Mouse (Mus musculus) heart, embryonic 14.5 days (tissue): ENCODE results near the gene Olfr1477. TPM values are rescaled to one million over a fixed set of nuclear protein-coding genes. Genes with fewer than 3 reads are reported as not detected.
"Not testable (repeated sequence)": the region's sequence is repeated elsewhere in the genome, so short reads cannot be mapped to it uniquely, and the experiment has no call there.

ENCODE experiments used
- ATAC-seq: fragments of 200-750 bp; cut with Nextera tagmentation; 2 replicates; pipeline ENCODE4 v1.8.0; 2017; ENCODE audit warnings: low read depth, moderate TSS enrichment; ENCODE audit not compliant: insufficient number of reproducible peaks, insufficient read depth, low FRiP score
- H3K27ac ChIP-seq, 2 experiments: fragments of 200-500 bp in 1 of 2; fragments of 300-500 bp in 1 of 2; sonication (generic) in 1 of 2; replicated peaks in 1 of 2; 2 replicates each; pipeline ENCODE4 v1.5.1; 2012 to 2014; ENCODE audit warnings: low read depth in 2 of 2, low read length in 2 of 2, control low read depth in 1 of 2, mild to moderate bottlenecking in 1 of 2, mixed read lengths in 1 of 2; ENCODE audit not compliant: control insufficient read depth in 1 of 2, insufficient read depth in 1 of 2
- H3K27me3 ChIP-seq: fragments of 300-500 bp; sonication (generic); 2 replicates; pipeline ENCODE4 v1.6.1; 2014; ENCODE audit warnings: mild to moderate bottlenecking, low read length, control low read depth; ENCODE audit not compliant: control insufficient read depth, insufficient read depth
- H3K36me3 ChIP-seq: fragments of 300-500 bp; sonication (generic); 2 replicates; pipeline ENCODE4 v1.6.1; 2014; ENCODE audit warnings: mild to moderate bottlenecking, control low read depth, low read length, mixed read lengths; ENCODE audit not compliant: control insufficient read depth, insufficient read depth
- H3K4me1 ChIP-seq, 2 experiments: fragments of 200-500 bp in 1 of 2; fragments of 300-500 bp in 1 of 2; sonication (generic) in 1 of 2; 2 replicates each; pipeline ENCODE4 v1.6.1; 2012 to 2014; ENCODE audit warnings: low read length in 2 of 2, control low read depth in 1 of 2, mixed read lengths in 1 of 2; ENCODE audit not compliant: control insufficient read depth in 2 of 2, insufficient read depth in 2 of 2
- H3K4me2 ChIP-seq: fragments of 300-500 bp; sonication (generic); 2 replicates; pipeline ENCODE4 v1.6.1; 2014; ENCODE audit warnings: mild to moderate bottlenecking, low read length
- H3K4me3 ChIP-seq, 2 experiments: fragments of 200-500 bp in 1 of 2; fragments of 300-500 bp in 1 of 2; sonication (generic) in 1 of 2; 2 replicates each; pipeline ENCODE4 v1.5.1; 2012 to 2014; ENCODE audit warnings: low read length in 2 of 2, mild to moderate bottlenecking in 2 of 2, control low read depth in 1 of 2, low read depth in 1 of 2, moderate library complexity in 1 of 2; ENCODE audit not compliant: control insufficient read depth in 1 of 2, insufficient read depth in 1 of 2
- H3K9ac ChIP-seq: fragments of 300-500 bp; sonication (generic); 2 replicates; pipeline ENCODE4 v1.6.1; 2014; ENCODE audit warnings: mild to moderate bottlenecking, low read length
- H3K9me3 ChIP-seq: fragments of 300-500 bp; sonication (generic); 2 replicates; pipeline ENCODE4 v1.6.1; 2016; ENCODE audit warnings: low read length, control low read depth; ENCODE audit not compliant: control insufficient read depth
- whole genome bisulfite sequencing: fragments of 180-500 bp; shearing (Covaris S2); extraction: QIAGEN DNeasy Blood & Tissue Kit; methylation state at CpG from one replicate; pipeline ENCODE4 v1.1.7; 2014; 5-methylcytosine and 5-hydroxymethylcytosine counted together
- polyA plus RNA-seq: library from polyadenylated mRNA; unstranded; fragments of >200 nt; fragmentation: Nextera tagmentation; extraction: Ambion mirVana; gene quantifications from 2 replicates; pipeline ENCODE4 v1.2.1, GENCODE M21; 2014

Gene Olfr1477
- polyA plus RNA-seq = not detected in 2 replicates

DNA sequence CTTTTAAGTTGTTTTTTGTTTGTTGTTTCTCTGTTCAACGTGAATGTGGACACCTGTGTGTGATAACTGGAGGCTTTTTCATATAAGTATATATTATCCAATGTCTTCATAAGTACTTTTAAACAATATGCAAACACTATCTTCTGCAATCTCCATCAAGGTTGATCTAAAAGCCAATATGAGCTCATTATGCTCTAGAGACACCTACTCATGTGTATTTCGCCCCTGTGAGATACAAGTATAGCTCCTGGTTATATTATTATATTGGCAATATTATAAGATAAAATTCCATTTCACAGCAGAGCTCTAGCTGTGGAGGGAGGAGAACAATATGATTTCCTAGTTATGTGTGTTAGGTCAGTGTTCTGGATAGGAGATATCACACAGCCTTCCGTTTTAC, at the start of gene Olfr1477:
Gene Olfr1477, plus strand, starts transcription at position 301 of the 400 bp plus-strand sequence.
- Histone ChIP-seq H3K27ac (no peak within 1 kb of the TSS), H3K4me3 (no peak within 1 kb of the TSS), H3K36me3 (no peaks in the 10 kb centered on the region), H3K4me2 (no peak within 1 kb of the TSS), H3K9me3 (peaks cover 11% of the 10 kb centered on the region; the same call in 1 of the 2 replicates), H3K4me1 (no peaks in the 10 kb centered on the region), H3K27me3 (no peaks in the 10 kb centered on the region), H3K9ac (no peak within 1 kb of the TSS)
- 57% methylated on average over 3 of the region's 3 CpGs for WGBS
- no peak for ATAC-seq

DNA sequence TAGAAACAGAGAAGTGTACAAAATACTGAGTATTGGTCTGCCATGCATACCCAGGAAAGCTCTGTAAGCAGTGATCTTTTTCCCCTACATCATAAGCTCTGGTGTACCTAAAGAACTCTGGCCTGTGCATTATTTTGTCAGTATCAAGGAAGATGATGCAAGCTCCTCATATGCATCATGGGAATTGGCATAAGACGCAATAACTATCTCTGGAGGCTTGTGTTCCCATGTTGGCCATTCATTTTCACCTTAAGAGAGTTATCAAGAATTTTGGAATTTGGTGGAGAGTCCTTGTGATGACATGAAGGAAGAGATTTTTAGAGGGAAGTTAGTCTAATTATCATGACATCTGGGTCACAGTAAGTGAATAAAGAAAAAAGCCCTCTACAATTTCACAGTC, 44.4 kb upstream of the Olfr1477 start, which contains the start of gene Olfr1472:
Gene Olfr1472, minus strand, starts transcription at position 101 of the 400 bp plus-strand sequence.
- Histone ChIP-seq H3K27ac (no peak within 1 kb of the TSS), H3K4me1 (no peaks in the 10 kb centered on the region), H3K9me3 (peaks cover 8% of the 10 kb centered on the region; the same call in 1 of the 2 replicates), H3K36me3 (no peaks in the 10 kb centered on the region), H3K4me3 (no peak within 1 kb of the TSS), H3K4me2 (no peak within 1 kb of the TSS), H3K27me3 (no peaks in the 10 kb centered on the region), H3K9ac (no peak within 1 kb of the TSS)
- 61% methylated on average over 1 of the region's 1 CpGs for WGBS
- no peak for ATAC-seq

DNA sequence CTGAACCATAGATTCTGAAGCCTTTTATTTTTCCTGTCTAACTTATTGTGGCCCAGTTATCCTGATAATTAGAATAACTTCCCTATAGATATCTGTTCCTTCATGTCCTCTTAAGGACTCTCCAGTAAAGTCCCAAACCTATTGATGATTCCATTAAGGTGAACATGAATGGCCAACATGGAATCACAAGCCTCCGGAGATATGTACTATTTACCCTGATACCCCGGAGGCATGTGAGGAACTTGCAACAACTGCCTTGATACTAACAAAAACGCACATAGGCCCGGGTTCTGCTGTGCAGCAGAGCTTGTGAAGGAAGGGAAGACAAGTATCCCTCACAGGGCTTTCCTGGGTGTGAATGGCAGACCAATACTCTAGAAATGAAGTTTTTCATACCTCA, 31.1 kb upstream of the Olfr1477 start, which contains the start of gene Olfr1474:
Gene Olfr1474, plus strand, starts transcription at position 301 of the 400 bp plus-strand sequence.
- H3K4me2 ChIP-seq, H3K9me3 ChIP-seq, H3K27ac ChIP-seq, H3K36me3 ChIP-seq, H3K4me3 ChIP-seq, H3K9ac ChIP-seq, H3K27me3 ChIP-seq, ATAC-seq, H3K4me1 ChIP-seq: not testable (repeated sequence)
- 66% methylated on average over 4 of the region's 4 CpGs for WGBS

DNA sequence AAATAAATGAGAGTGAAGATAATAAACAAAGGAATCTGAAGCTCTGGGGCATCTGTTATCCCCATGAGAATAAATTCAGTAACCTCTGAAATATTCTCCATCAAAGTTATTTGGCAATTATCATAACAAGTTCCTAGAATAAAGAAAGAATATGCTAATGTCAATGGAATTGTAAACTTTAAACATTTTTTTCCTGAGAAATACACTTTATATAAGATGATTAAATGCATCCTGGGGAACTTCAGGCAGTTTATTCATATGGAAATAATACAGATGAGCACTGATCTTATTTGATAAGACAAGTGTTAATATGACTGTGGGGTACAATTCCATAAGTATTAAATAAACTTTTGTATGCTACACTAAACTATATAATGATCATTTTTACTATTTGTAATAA, 20.2 kb upstream of the Olfr1477 start, which contains the start of gene Olfr1475:
Gene Olfr1475, minus strand, starts transcription at position 101 of the 400 bp plus-strand sequence.
- no peak within 1 kb of the TSS for H3K4me2 ChIP-seq

DNA sequence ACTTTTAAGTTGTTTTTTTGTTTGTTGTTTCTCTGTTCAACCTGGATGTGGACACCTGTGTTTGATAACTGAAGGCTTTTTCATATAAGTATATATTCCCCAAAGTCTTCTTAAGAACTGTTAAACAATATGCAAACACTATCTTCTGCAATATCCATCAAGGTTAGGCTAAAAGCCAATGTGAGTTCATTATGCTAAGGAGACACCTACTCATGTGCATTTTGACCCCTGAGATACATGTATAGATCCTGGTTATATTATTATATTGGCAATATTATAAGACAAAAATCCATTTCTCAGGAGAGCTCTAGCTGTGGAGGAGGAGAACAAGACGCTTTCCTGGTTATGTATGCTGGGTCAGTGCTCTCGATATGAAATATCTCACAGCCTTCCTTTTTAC, 27.3 kb downstream of the Olfr1477 start, which contains the start of gene Olfr1480:
Gene Olfr1480, plus strand, starts transcription at position 301 of the 400 bp plus-strand sequence.
- no peaks in the 10 kb centered on the region for H3K36me3 ChIP-seq
- no peak within 1 kb of the TSS for H3K4me3 ChIP-seq
- H3K27ac ChIP-seq = no peak within 1 kb of the TSS
- no peak for ATAC-seq
- 68% methylated on average over 2 of the region's 2 CpGs for WGBS
- no peaks in the 10 kb centered on the region for H3K27me3 ChIP-seq
- no peaks in the 10 kb centered on the region for H3K4me1 ChIP-seq
- H3K4me2 ChIP-seq = no peak within 1 kb of the TSS
- H3K9ac ChIP-seq = no peak within 1 kb of the TSS
- peaks cover 7% of the 10 kb centered on the region; the same call in 1 of the 2 replicates for H3K9me3 ChIP-seq

More for the DNA sequence above, 20.2 kb upstream of the Olfr1477 start, which contains the start of gene Olfr1475:
- no peak for ATAC-seq
- Histone ChIP-seq H3K9me3 (no peaks in the 10 kb centered on the region), H3K27me3 (no peaks in the 10 kb centered on the region), H3K9ac (no peak within 1 kb of the TSS), H3K4me3 (no peak within 1 kb of the TSS), H3K4me1 (no peaks in the 10 kb centered on the region), H3K27ac (no peak within 1 kb of the TSS), H3K36me3 (no peaks in the 10 kb centered on the region)

Other genes starting within 250 kb of the Olfr1477 start
- not detected in 2 replicates for gene Olfr1465, start 185.0 kb upstream of the Olfr1477 start, polyA plus RNA-seq
- gene Olfr1466, start 161.7 kb upstream of the Olfr1477 start, polyA plus RNA-seq = not detected in 2 replicates
- not detected in 2 replicates for gene Olfr1467, start 138.3 kb upstream of the Olfr1477 start, polyA plus RNA-seq
- gene Olfr1469, start 92.7 kb upstream of the Olfr1477 start, polyA plus RNA-seq = not detected in 2 replicates
- gene Olfr1471, start 57.1 kb upstream of the Olfr1477 start, polyA plus RNA-seq = not detected in 2 replicates
- gene Olfr1472, start 44.5 kb upstream of the Olfr1477 start, polyA plus RNA-seq = not detected in 2 replicates
- gene Olfr1474, start 31.0 kb upstream of the Olfr1477 start, polyA plus RNA-seq = not detected in 2 replicates
- gene Olfr1475, start 20.4 kb upstream of the Olfr1477 start, polyA plus RNA-seq = not detected in 2 replicates
- not detected in 2 replicates for gene Olfr1480, start 27.4 kb downstream of the Olfr1477 start, polyA plus RNA-seq
- gene Olfr1484, start 83.0 kb downstream of the Olfr1477 start, polyA plus RNA-seq = not detected in 2 replicates
- gene Olfr1487, start 116.8 kb downstream of the Olfr1477 start, polyA plus RNA-seq = not detected in 2 replicates
- gene Olfr1489, start 131.1 kb downstream of the Olfr1477 start, polyA plus RNA-seq = not detected in 2 replicates
- gene Olfr1490, start 150.5 kb downstream of the Olfr1477 start, polyA plus RNA-seq = not detected in 2 replicates
- gene Olfr1491, start 196.7 kb downstream of the Olfr1477 start, polyA plus RNA-seq = not detected in 2 replicates
- not detected in 2 replicates for gene Olfr1493-ps1, start 222.7 kb downstream of the Olfr1477 start, polyA plus RNA-seq
- gene Olfr1494, start 239.2 kb downstream of the Olfr1477 start, polyA plus RNA-seq = not detected in 2 replicates